Mouse (Mus musculus) testis, postnatal 14 days (tissue): Measurements from ENCODE around the gene Arfgap1.

Experiments used
- DNase-seq: peaks from one replicate; pipeline ENCODE4 v3.0.0; 2021; ENCODE audit warnings: low spot score

Arfgap1 gene

GRCm38 (mm10) chr2:180967010-180967763, at the start of gene Arfgap1:
Gene Arfgap1 (plus strand): TSS chr2:180967225.
- peak; percentile 92 for DNase-seq

- DNase-seq, result peak; percentile 74
Observed at GRCm38 (mm10) chr2:180919913-180920809, 46.9 kb upstream of the Arfgap1 start.

- peak; percentile 98 for DNase-seq
Observed at GRCm38 (mm10) chr2:180920810-180921400, 46.1 kb upstream of the Arfgap1 start, which contains the start of gene Ythdf1. Gene Ythdf1 (minus strand): TSS chr2:180920949.

GRCm38 (mm10) chr2:180922739-180923138, 44.3 kb upstream of the Arfgap1 start:
- DNase-seq, result no peak

GRCm38 (mm10) chr2:180925176-180925575, 41.8 kb upstream of the Arfgap1 start:
- peak; percentile 54 for DNase-seq

- no peak for DNase-seq
Observed at GRCm38 (mm10) chr2:180928723-180929122, 38.3 kb upstream of the Arfgap1 start, which contains the start of gene Birc7. Gene Birc7 (plus strand): TSS chr2:180929023.

GRCm38 (mm10) chr2:180932418-180932817, 34.6 kb upstream of the Arfgap1 start:
- DNase-seq, result no peak

GRCm38 (mm10) chr2:180940187-180940586, 26.8 kb upstream of the Arfgap1 start:
- no peak for DNase-seq

- DNase-seq, result peak; percentile 33
Observed at GRCm38 (mm10) chr2:180941869-180942268, 25.2 kb upstream of the Arfgap1 start.

- DNase-seq, result no peak
Observed at GRCm38 (mm10) chr2:180949947-180950346, 17.1 kb upstream of the Arfgap1 start.

GRCm38 (mm10) chr2:180952731-180953171, 14.3 kb upstream of the Arfgap1 start:
- no peak for DNase-seq

GRCm38 (mm10) chr2:180953638-180954037, 13.4 kb upstream of the Arfgap1 start:
- DNase-seq, result no peak

GRCm38 (mm10) chr2:180954061-180955047, 12.7 kb upstream of the Arfgap1 start, which contains the start of gene Nkain4:
Gene Nkain4 (minus strand): TSS chr2:180954699.
- DNase-seq, result peak; percentile 59

GRCm38 (mm10) chr2:180959605-180960004, 7.4 kb upstream of the Arfgap1 start:
- DNase-seq, result no peak

- no peak for DNase-seq
Observed at GRCm38 (mm10) chr2:180960187-180960586, 6.8 kb upstream of the Arfgap1 start.

- DNase-seq, result no peak
Observed at GRCm38 (mm10) chr2:180962616-180963308, 4.3 kb upstream of the Arfgap1 start.

GRCm38 (mm10) chr2:180963956-180964355, 3.1 kb upstream of the Arfgap1 start:
- DNase-seq, result peak; percentile 43

GRCm38 (mm10) chr2:180966092-180966882, 738 bp upstream of the Arfgap1 start:
- DNase-seq, result no peak

- DNase-seq, result no peak
Observed at GRCm38 (mm10) chr2:180981133-180981532, 14.1 kb downstream of the Arfgap1 start.
